Mouse (Mus musculus): ENCODE results near the gene Etl4.

Gene Etl4

GRCm38 (mm10) chr2:20710589-20710988 lies 801.0 kb downstream of the Etl4 start:
- DNase-seq (ENCODE audit: low spot score) = no peak

- DNase-seq (ENCODE audit: low spot score) = no peak
Observed at GRCm38 (mm10) chr2:20711024-20711423, 801.4 kb downstream of the Etl4 start.

- DNase-seq (ENCODE audit: low spot score) = no peak
Observed at GRCm38 (mm10) chr2:20719105-20719504, 809.5 kb downstream of the Etl4 start.

GRCm38 (mm10) chr2:20721098-20721497 lies 811.5 kb downstream of the Etl4 start:
- DNase-seq (ENCODE audit: low spot score) = no peak

- no peak for DNase-seq (ENCODE audit: low spot score)
Observed at GRCm38 (mm10) chr2:20722165-20722991, 812.8 kb downstream of the Etl4 start.

GRCm38 (mm10) chr2:20723990-20724745 lies 814.6 kb downstream of the Etl4 start:
- DNase-seq (ENCODE audit: low spot score) = no peak

GRCm38 (mm10) chr2:20726974-20727373 lies 817.4 kb downstream of the Etl4 start:
- DNase-seq (ENCODE audit: low spot score) = no peak

GRCm38 (mm10) chr2:20727752-20728438 lies 818.3 kb downstream of the Etl4 start:
- DNase-seq (ENCODE audit: low spot score) = no peak

GRCm38 (mm10) chr2:20735444-20735843 lies 825.9 kb downstream of the Etl4 start:
- DNase-seq (ENCODE audit: low spot score) = no peak

GRCm38 (mm10) chr2:20736324-20737015 lies 826.9 kb downstream of the Etl4 start:
- DNase-seq (ENCODE audit: low spot score) = no peak

- no peak for DNase-seq (ENCODE audit: low spot score)
Observed at GRCm38 (mm10) chr2:20737112-20737808, 827.7 kb downstream of the Etl4 start.

- DNase-seq (ENCODE audit: low spot score) = no peak
Observed at GRCm38 (mm10) chr2:20737837-20738236, 828.3 kb downstream of the Etl4 start.

- DNase-seq (ENCODE audit: low spot score) = no peak
Observed at GRCm38 (mm10) chr2:20747723-20748122, 838.1 kb downstream of the Etl4 start.

- no peak for DNase-seq (ENCODE audit: low spot score)
Observed at GRCm38 (mm10) chr2:20748481-20748880, 838.9 kb downstream of the Etl4 start.

GRCm38 (mm10) chr2:20749687-20750086 lies 840.1 kb downstream of the Etl4 start:
- no peak for DNase-seq (ENCODE audit: low spot score)

- no peak for DNase-seq (ENCODE audit: low spot score)
Observed at GRCm38 (mm10) chr2:20753282-20754110, 843.9 kb downstream of the Etl4 start.

- DNase-seq (ENCODE audit: low spot score) = no peak
Observed at GRCm38 (mm10) chr2:20756964-20757363, 847.4 kb downstream of the Etl4 start.

- DNase-seq (ENCODE audit: low spot score) = no peak
Observed at GRCm38 (mm10) chr2:20759045-20759662, 849.6 kb downstream of the Etl4 start.

- no peak for DNase-seq (ENCODE audit: low spot score)
Observed at GRCm38 (mm10) chr2:20761320-20761719, 851.7 kb downstream of the Etl4 start.

GRCm38 (mm10) chr2:20761751-20762150 lies 852.2 kb downstream of the Etl4 start:
- no peak for DNase-seq (ENCODE audit: low spot score)

Measured in urinary bladder, postnatal 10 days (tissue).